Mouse (Mus musculus) intestine, embryonic 14.5 days (tissue): ENCODE results near the gene Ccl8. TPM values are rescaled to one million over a fixed set of nuclear protein-coding genes. Genes with fewer than 3 reads are reported as not detected.

ENCODE experiments used
- ATAC-seq: fragments of 200-750 bp; cut with Nextera tagmentation; replicated peaks from 2 replicates; pipeline ENCODE4 v1.8.0; 2017; ENCODE audit warnings: low read depth, moderate number of reproducible peaks, moderate TSS enrichment, moderate library complexity; ENCODE audit not compliant: low FRiP score, low TSS enrichment
- DNase-seq: peaks from one replicate; pipeline ENCODE4 v3.0.0-alpha.2; 2018; ENCODE audit warnings: low spot score
- H3K27ac ChIP-seq: fragments of 300-500 bp; sonication (generic); 2 replicates; pipeline ENCODE4 v1.5.1; 2014; ENCODE audit warnings: low read depth, mild to moderate bottlenecking, control low read depth
- H3K27me3 ChIP-seq: fragments of 300-500 bp; sonication (generic); replicated peaks from 2 replicates; pipeline ENCODE4 v1.6.1; 2014; ENCODE audit warnings: low read length, control low read depth; ENCODE audit not compliant: control insufficient read depth, insufficient read depth
- H3K36me3 ChIP-seq: fragments of 300-500 bp; sonication (generic); 2 replicates; pipeline ENCODE4 v1.6.1; 2014; ENCODE audit warnings: low read length, control low read depth; ENCODE audit not compliant: control insufficient read depth, insufficient read depth
- H3K4me1 ChIP-seq: fragments of 300-500 bp; sonication (generic); replicated peaks from 2 replicates; pipeline ENCODE4 v1.6.1; 2014; ENCODE audit warnings: low read length, control low read depth, mixed read lengths; ENCODE audit not compliant: control insufficient read depth, insufficient read depth
- H3K4me2 ChIP-seq: fragments of 300-500 bp; sonication (generic); 2 replicates; pipeline ENCODE4 v1.6.1; 2014; ENCODE audit warnings: low read length
- H3K4me3 ChIP-seq: fragments of 300-500 bp; sonication (generic); 2 replicates; pipeline ENCODE4 v1.5.1; 2014; ENCODE audit warnings: low read depth, low read length, control low read depth, mixed read lengths
- H3K9ac ChIP-seq: fragments of 300-500 bp; sonication (generic); 2 replicates; pipeline ENCODE4 v1.6.1; 2014; ENCODE audit warnings: mild to moderate bottlenecking, low read length
- H3K9me3 ChIP-seq: fragments of 300-500 bp; sonication (generic); 2 replicates; pipeline ENCODE4 v1.6.1; 2016; ENCODE audit warnings: low read length, control low read depth; ENCODE audit not compliant: control insufficient read depth
- WGBS: fragments of 180-500 bp; shearing (Covaris S2); extraction: QIAGEN DNeasy Blood & Tissue Kit; methylation state at CpG from one replicate; pipeline ENCODE4 v1.1.7; 2014; 5-methylcytosine and 5-hydroxymethylcytosine counted together
- polyA plus RNA-seq: library from polyadenylated mRNA; unstranded; fragments of >200 nt; fragmentation: Nextera tagmentation; extraction: Ambion mirVana; gene quantifications from 2 replicates; pipeline ENCODE4 v1.2.1, GENCODE M21; 2014

Gene Ccl8
- polyA plus RNA-seq, 1 experiment from 2014 or later, result not detected

DNA sequence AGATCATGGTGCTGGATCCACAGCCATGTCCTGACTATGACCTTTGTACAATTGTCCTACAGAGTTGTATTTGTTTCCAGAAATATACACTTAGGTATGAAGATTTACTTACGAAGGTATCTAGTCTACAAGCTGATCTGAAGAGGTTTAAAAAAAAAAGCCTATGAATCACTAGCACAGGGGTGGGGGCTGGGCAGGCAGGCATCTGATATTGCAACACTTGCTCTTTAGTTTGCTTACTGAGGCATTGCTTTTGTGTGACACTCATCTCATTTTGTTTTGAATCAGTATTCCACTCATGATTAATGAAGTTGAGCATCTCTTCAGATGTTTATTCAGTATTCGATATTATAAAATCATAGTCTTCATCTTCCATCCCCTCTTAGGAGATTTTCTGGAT is 21.2 kb downstream of the Ccl8 start:
- Histone ChIP-seq H3K4me2 (no peak overlapping the region), H3K4me3 (no peak overlapping the region), H3K9me3 (no peaks in the 10 kb centered on the region), H3K36me3 (no peaks in the 10 kb centered on the region), H3K9ac (no peak overlapping the region), H3K27me3 (no peaks in the 10 kb centered on the region), H3K27ac (no peak overlapping the region), H3K4me1 (peaks cover 7% of the 10 kb centered on the region; the same call in 1 of the 2 replicates)
- no peak for DNase-seq
- ATAC-seq, result no peak
- 91% methylated on average over 2 of the region's 2 CpGs for WGBS

GRCm38 (mm10) chr11:82139492-82140094 is 24.6 kb downstream of the Ccl8 start:
- DNase-seq, result peak; percentile 54
- Histone ChIP-seq H3K4me3 (no peak overlapping the region), H3K4me1 (peaks cover 7% of the 10 kb centered on the region; the same call in 1 of the 2 replicates), H3K27me3 (no peaks in the 10 kb centered on the region), H3K27ac (peak overlapping the region; percentile 54), H3K4me2 (no peak overlapping the region), H3K9ac (no peak overlapping the region), H3K36me3 (no peaks in the 10 kb centered on the region), H3K9me3 (no peaks in the 10 kb centered on the region)
- no peak; the same call in 1 of the 2 replicates for ATAC-seq
- 16% methylated on average over 7 of the region's 7 CpGs for WGBS

- H3K36me3 ChIP-seq, result no peaks in the 10 kb centered on the region
- H3K9me3 ChIP-seq, result no peaks in the 10 kb centered on the region
- H3K4me2 ChIP-seq, result no peak overlapping the region
- ATAC-seq (no peak), DNase-seq (no peak)
- no peak overlapping the region for H3K9ac ChIP-seq
- no peaks in the 10 kb centered on the region for H3K4me1 ChIP-seq
- 91% methylated on average over 2 of the region's 2 CpGs for WGBS
- H3K27me3 ChIP-seq, result no peaks in the 10 kb centered on the region
- H3K4me3 ChIP-seq, result no peak overlapping the region
- no peak overlapping the region for H3K27ac ChIP-seq
These were observed 44.1 kb downstream of the Ccl8 start for GRCm38 (mm10) chr11:82159126-82159525.

- DNase-seq (no peak), ATAC-seq (no peak)
- no peaks in the 10 kb centered on the region for H3K4me1 ChIP-seq
- no peak overlapping the region for H3K9ac ChIP-seq
- 64% methylated on average over 8 of the region's 8 CpGs for WGBS
- no peak overlapping the region for H3K4me3 ChIP-seq
- no peak overlapping the region for H3K4me2 ChIP-seq
- no peaks in the 10 kb centered on the region for H3K36me3 ChIP-seq
- no peaks in the 10 kb centered on the region for H3K9me3 ChIP-seq
- H3K27ac ChIP-seq, result no peak overlapping the region
- H3K27me3 ChIP-seq, result no peaks in the 10 kb centered on the region
These were observed 48.3 kb downstream of the Ccl8 start for GRCm38 (mm10) chr11:82163285-82163684.

Other genes starting within 250 kb of the Ccl8 start
- 0.16 and 0.22 TPM in 2 replicates for gene Asic2, start 146.7 kb upstream of the Ccl8 start, polyA plus RNA-seq
- 14.0 and 17.4 TPM in 2 replicates for gene Ccl2, start 79.6 kb upstream of the Ccl8 start, polyA plus RNA-seq
- gene Gm17268, start 76.6 kb upstream of the Ccl8 start, polyA plus RNA-seq, result not detected in 2 replicates
- 3.6 TPM in 2 replicates for gene Ccl7, start 69.5 kb upstream of the Ccl8 start, polyA plus RNA-seq
- gene Ccl11, start 57.4 kb upstream of the Ccl8 start, polyA plus RNA-seq, result 52.3 and 61.1 TPM in 2 replicates
- gene Ccl12, start 13.3 kb upstream of the Ccl8 start, polyA plus RNA-seq, result 5.0 and 6.0 TPM in 2 replicates
- not detected in 2 replicates for gene Ccl1, start 190.5 kb downstream of the Ccl8 start, polyA plus RNA-seq